Mouse (Mus musculus): ENCODE data around the gene Tigd4. TPM values are rescaled to one million over a fixed set of nuclear protein-coding genes. Genes with fewer than 3 reads are reported as not detected.
A peak's percentile ranks its signal among the peaks of the same experiment; 100 is the strongest.
"Not testable (repeated sequence)": the region's sequence is repeated elsewhere in the genome, so short reads cannot be mapped to it uniquely, and the experiment has no call there.

The Tigd4 gene
- not detected for total RNA-seq (2021)
- long read RNA-seq, experiment 1 = 0 reads
- long read RNA-seq, experiment 2 = 0 reads

DNA sequence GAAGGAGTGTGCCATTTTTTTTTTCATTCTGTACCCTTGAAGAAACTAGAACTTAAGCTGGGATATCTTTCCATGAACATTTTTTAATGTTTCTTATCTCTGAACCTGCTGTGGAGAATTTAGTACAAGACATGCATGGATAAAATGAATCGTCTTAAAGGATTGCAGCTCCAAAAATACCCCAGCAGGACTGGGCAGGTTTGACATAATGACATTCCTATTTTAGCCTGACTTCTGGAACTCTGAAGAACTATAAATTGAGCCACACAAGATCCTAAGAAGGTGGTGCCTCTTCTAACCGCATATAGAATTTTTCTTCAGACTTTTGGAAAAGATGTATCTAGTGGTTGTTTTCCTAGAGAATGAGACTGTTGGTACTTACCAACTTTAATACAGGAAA is at the start of gene Tigd4:
Tigd4 (plus strand) TSS at position 301 of the 400 bp plus-strand sequence.
- no peak for DNase-seq (ENCODE audit: extremely low spot score in 1 of 2, low spot score in 2 of 2)
- Histone ChIP-seq H3K27ac (no peak within 1 kb of the TSS), H3K4me3 (no peak within 1 kb of the TSS)
- intact Hi-C loops (cut with DNase I) = no loop called here
- TF ChIP-seq CTCF (IDR thresholded peaks at IDR 0.05) = no peak

- Histone ChIP-seq H3K4me3 (no peak overlapping the region), H3K27ac (no peak overlapping the region)
- DNase-seq (ENCODE audit: extremely low spot score in 1 of 2, low spot score in 2 of 2) = no peak
- intact Hi-C loops (cut with DNase I) = no loop called here
- TF ChIP-seq CTCF (IDR thresholded peaks at IDR 0.05) = no peak
Observed at GRCm38 (mm10) chr3:84547177-84547576, 46.2 kb upstream of the Tigd4 start.

- intact Hi-C loops (cut with DNase I) = no loop called here
- TF ChIP-seq CTCF (IDR thresholded peaks at IDR 0.05) = no peak
- DNase-seq (ENCODE audit: extremely low spot score in 1 of 2, low spot score in 2 of 2) = no peak
Observed at GRCm38 (mm10) chr3:84555780-84556179, 37.6 kb upstream of the Tigd4 start.

GRCm38 (mm10) chr3:84558301-84558700 is 35.1 kb upstream of the Tigd4 start:
- no peak overlapping the region for H3K4me3 ChIP-seq
- intact Hi-C loops (cut with DNase I) = no loop called here
- TF ChIP-seq CTCF (IDR thresholded peaks at IDR 0.05) = no peak
- no peak for DNase-seq (ENCODE audit: extremely low spot score in 1 of 2, low spot score in 2 of 2)
- H3K27ac ChIP-seq = no peak overlapping the region

More at GRCm38 (mm10) chr3:84555780-84556179, 37.6 kb upstream of the Tigd4 start:
- H3K27ac ChIP-seq = no peak overlapping the region
- no peak overlapping the region for H3K4me3 ChIP-seq

DNA sequence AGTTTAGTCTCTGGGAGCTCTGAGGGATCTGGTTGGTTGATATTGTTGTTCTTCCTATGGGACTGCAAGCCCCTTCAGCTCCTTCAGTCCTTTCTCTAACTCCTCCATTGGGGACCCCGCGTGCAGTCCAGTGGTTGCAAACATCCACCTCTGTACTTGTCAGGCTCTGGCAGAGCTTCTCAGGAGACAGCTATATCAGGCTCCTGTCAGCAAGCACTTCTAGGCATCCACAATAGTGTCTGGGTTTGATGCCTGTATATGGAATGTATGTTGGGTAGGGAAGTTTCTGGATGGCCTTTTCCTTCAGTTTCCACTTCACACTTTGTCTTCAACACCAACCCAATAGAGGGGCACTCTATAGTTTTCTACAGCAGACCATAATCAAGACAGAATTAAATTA is 30.5 kb upstream of the Tigd4 start:
- DNase-seq (ENCODE audit: extremely low spot score in 1 of 2, low spot score in 2 of 2); H3K4me3 ChIP-seq; intact Hi-C loops (cut with DNase I); H3K27ac ChIP-seq: not testable (repeated sequence)

- no peak for TF ChIP-seq CTCF (IDR thresholded peaks at IDR 0.05)
- Histone ChIP-seq H3K4me3 (no peak overlapping the region), H3K27ac (no peak overlapping the region)
- intact Hi-C loops (cut with DNase I) = no loop called here
- no peak for DNase-seq (ENCODE audit: extremely low spot score in 1 of 2, low spot score in 2 of 2)
Observed at GRCm38 (mm10) chr3:84563415-84563814, 30.0 kb upstream of the Tigd4 start.

DNA sequence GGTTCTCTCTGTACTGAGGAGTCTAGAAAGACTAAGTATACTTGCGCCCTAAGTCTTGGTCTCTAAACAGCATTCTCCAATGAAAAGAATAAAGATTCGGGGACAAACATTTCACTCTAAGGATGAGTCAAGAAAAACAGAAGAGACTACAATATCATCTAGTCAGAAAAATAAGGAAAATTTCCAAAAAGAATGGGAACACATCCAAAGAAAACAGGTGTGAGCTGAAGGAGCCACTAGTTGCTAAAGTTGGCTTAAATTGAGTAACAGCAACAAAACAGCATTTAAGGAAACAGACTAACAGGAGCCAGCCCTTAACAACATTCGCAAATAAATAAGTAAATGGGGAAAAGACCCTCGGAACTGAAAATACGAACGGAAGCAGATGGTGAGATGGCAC is 24.8 kb upstream of the Tigd4 start:
- DNase-seq (ENCODE audit: extremely low spot score in 1 of 2, low spot score in 2 of 2) = no peak
- TF ChIP-seq CTCF (IDR thresholded peaks at IDR 0.05) = no peak

GRCm38 (mm10) chr3:84569587-84569986 is 23.8 kb upstream of the Tigd4 start:
- DNase-seq (ENCODE audit: extremely low spot score in 1 of 2, low spot score in 2 of 2) = no peak
- no peak overlapping the region for H3K4me3 ChIP-seq
- intact Hi-C loops (cut with DNase I) = no loop called here
- H3K27ac ChIP-seq = no peak overlapping the region
- no peak for TF ChIP-seq CTCF (IDR thresholded peaks at IDR 0.05)

More for the DNA sequence above, 24.8 kb upstream of the Tigd4 start:
- H3K27ac ChIP-seq = no peak overlapping the region
- no peak overlapping the region for H3K4me3 ChIP-seq
- intact Hi-C loops (cut with DNase I) = no loop called here

DNA sequence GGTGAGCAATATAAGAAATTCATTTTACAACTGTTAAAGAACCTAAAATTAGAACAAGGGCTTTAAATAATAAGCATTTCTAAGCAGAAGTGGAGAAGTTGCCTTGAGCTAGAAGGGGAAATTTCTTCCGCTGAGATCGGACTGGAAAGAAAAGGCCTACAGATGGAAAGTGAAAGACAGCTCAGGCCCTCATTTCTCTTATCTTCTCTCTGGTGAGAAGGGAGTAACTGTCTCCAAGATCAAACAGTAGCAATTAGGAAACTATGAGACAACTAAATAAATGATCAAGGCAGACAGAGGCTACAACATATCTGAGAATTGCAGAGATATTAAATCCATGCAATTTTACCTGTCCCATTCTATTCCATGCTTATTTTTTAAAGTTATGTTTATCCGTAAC is 22.9 kb upstream of the Tigd4 start:
- no peak overlapping the region for H3K4me3 ChIP-seq
- no peak for DNase-seq (ENCODE audit: extremely low spot score in 1 of 2, low spot score in 2 of 2)
- no peak for TF ChIP-seq CTCF (IDR thresholded peaks at IDR 0.05)
- H3K27ac ChIP-seq = no peak overlapping the region
- intact Hi-C loops (cut with DNase I) = no loop called here

DNA sequence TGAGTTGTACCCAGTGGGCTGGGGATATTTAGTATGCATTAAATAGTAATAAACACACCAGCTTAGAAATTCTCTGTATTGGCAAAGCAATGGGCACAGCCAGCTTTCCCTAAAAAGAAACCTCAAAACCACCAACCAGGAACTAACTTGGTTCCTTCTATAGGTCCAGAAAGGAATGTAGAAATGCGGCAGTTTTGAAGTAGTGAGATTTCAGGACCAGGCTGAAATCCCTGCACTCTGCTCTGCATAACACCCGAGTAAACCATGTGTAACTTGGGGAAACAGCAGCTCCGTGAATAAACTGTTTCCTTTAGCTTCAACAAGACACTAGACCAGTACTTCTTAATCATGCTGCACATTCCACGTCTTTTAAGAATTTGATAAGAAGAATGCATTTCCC is 12.7 kb upstream of the Tigd4 start:
- intact Hi-C loops (cut with DNase I) = loop anchor here (5.0 kb wide), 1 partner anchor 992 kb away; the partner anchor contains the start of gene Gatb
- DNase-seq (ENCODE audit: extremely low spot score in 1 of 2, low spot score in 2 of 2) = no peak
- TF ChIP-seq CTCF (IDR thresholded peaks at IDR 0.05) = no peak
- no peak overlapping the region for H3K4me3 ChIP-seq
- H3K27ac ChIP-seq = no peak overlapping the region

GRCm38 (mm10) chr3:84581696-84582022 is 11.7 kb upstream of the Tigd4 start:
- no peak for DNase-seq (ENCODE audit: extremely low spot score in 1 of 2, low spot score in 2 of 2)
- peak overlapping the region; percentile 78 for H3K4me3 ChIP-seq
- intact Hi-C loops (cut with DNase I) = loop anchor here (5.0 kb wide), 1 partner anchor 991 kb away; the partner anchor contains the start of gene Gatb
- no peak for TF ChIP-seq CTCF (IDR thresholded peaks at IDR 0.05)
- peak overlapping the region; percentile 88; the same call in 1 of the 2 replicates for H3K27ac ChIP-seq

DNA sequence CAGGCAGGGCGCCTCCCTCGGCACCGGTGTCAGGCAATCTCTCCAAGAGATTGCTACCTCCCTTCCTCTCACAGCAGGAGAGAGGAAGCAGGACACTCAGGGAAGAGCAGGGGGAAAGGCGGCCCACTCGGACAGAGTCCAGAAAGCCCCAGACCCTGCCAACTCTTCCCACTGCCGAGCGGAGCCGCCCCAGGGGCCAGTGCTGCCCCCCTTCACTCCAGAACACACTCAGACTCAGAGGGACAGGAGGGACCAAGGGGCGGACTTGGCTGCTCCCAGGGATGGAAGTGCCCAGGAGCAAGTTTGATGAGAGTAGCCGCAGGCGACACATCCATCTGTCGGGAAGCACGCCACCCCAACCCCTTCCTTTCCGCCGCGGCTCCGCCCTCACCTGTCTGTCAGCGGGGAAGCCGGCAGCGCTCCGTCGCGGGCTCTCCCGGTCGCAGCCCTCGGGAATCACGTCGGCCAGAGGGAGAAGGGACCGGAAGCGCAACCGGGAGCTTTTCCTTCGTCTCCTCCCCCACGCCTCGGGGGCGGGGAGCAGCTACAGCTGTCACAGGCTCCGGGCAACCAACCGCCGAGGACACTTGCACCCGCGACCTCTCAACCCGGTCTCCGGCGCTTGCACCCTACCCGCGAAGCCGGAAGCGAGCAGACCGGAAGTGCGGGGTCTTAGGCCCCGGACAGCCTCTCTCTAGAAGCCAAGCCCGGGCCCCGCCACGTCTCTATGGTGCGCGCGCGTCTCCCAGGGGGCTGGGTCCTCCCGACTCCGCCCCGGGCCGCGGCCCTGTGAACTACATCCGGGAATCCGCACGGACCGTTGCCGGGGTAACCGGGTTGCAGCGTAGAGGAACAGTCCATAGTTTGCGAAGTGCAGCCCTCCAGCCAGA is 11.1 kb upstream of the Tigd4 start, which contains the start of gene Arfip1:
Arfip1 (minus strand) TSS at position 603 of the 890 bp plus-strand sequence.
- DNase-seq (ENCODE audit: extremely low spot score in 1 of 2, low spot score in 2 of 2) = peak; percentile 93 to 94
- H3K27ac ChIP-seq = peak within 1 kb of the TSS; percentile 88
- peak within 1 kb of the TSS; percentile 78 for H3K4me3 ChIP-seq
- no peak for TF ChIP-seq CTCF (IDR thresholded peaks at IDR 0.05)
- intact Hi-C loops (cut with DNase I) = loop anchor here (5.0 kb wide), 1 partner anchor 990 kb away; the partner anchor contains the start of gene Gatb
